Mouse (Mus musculus) olfactory bulb, adult 2 months (tissue): ENCODE measurements around the gene Skiv2l.

ENCODE experiments used
- CTCF ChIP-seq: fragments of 200-500 bp; IDR thresholded peaks from 2 replicates; pipeline ENCODE4 v1.5.1; 2012; ENCODE audit warnings: low read depth, mild to moderate bottlenecking, low read length, moderate library complexity; ENCODE audit not compliant: insufficient read depth
- POLR2A ChIP-seq: fragments of 200-500 bp; IDR thresholded peaks from 2 replicates; pipeline ENCODE4 v1.6.1; 2012; ENCODE audit warnings: mild to moderate bottlenecking, low read depth, low read length, moderate library complexity; ENCODE audit not compliant: insufficient read depth

DNA sequence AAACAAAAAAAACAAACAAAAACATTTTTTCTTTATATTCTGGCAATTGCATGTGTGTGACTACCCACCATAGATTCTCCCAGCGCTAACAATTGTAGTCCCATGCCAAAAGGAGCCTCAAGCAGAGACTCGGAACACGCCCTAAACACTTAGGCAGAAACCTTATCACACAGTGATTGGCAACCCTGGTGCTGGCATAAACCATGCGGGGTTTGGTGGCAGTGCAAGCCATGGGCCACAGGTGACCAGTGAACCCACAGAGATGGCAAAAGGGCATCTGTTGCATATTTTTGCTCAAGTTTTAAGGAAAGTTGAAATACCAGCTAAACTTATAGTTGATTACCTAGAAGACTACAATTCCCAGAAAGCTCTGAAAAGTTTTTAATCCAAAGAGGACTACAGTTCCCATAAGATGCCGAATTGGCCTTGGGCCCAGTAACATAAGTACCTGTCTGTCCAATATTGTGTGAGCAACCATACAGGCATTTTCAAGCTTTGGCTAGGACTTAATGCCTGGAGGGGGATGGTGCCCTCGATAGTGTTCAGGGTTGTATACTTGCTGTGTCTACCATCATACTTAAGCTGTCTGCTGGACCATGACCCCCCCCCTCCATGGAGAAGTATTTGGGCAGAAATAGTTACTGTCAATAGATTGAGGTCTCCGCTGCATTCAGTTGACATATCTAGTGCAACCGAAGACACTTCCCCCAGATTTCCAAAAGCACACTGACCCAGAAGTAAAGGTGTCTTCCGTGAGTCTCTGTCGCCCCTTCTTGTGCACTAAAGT is 47.6 kb upstream of the Skiv2l start:
- no peak for TF ChIP-seq CTCF
- TF ChIP-seq POLR2A = no peak
